Mouse (Mus musculus) neural tube, embryonic 11.5 days (tissue): ENCODE results near the gene Hic1. TPM values are rescaled to one million over a fixed set of nuclear protein-coding genes. Genes with fewer than 3 reads are reported as not detected.

Source experiments
- ATAC-seq: fragments of 200-750 bp; cut with Nextera tagmentation; 2 replicates; pipeline ENCODE4 v1.8.0; 2017; ENCODE audit warnings: moderate number of reproducible peaks, mild to moderate bottlenecking, moderate TSS enrichment, moderate library complexity; ENCODE audit not compliant: insufficient read depth, low FRiP score, low TSS enrichment
- DNase-seq: peaks from one replicate; pipeline ENCODE4 v3.0.0-alpha.2; 2015; ENCODE audit warnings: low spot score
- H3K27ac ChIP-seq: fragments of 300-500 bp; sonication (generic); 2 replicates; pipeline ENCODE4 v1.5.1; 2014; ENCODE audit warnings: low read depth, mild to moderate bottlenecking, low read length
- H3K27me3 ChIP-seq: fragments of 300-500 bp; sonication (generic); 2 replicates; pipeline ENCODE4 v1.6.1; 2014; ENCODE audit warnings: mild to moderate bottlenecking, low read length, mixed read lengths; ENCODE audit not compliant: control insufficient read depth, insufficient read depth
- H3K36me3 ChIP-seq: fragments of 300-500 bp; sonication (generic); 2 replicates; pipeline ENCODE4 v1.6.1; 2014; ENCODE audit warnings: mild to moderate bottlenecking, low read length, moderate library complexity, mixed read lengths; ENCODE audit not compliant: control insufficient read depth, insufficient read depth
- H3K4me1 ChIP-seq: fragments of 300-500 bp; sonication (generic); 2 replicates; pipeline ENCODE4 v1.6.1; 2014; ENCODE audit warnings: low read length, mixed read lengths; ENCODE audit not compliant: control insufficient read depth, insufficient read depth
- H3K4me2 ChIP-seq: fragments of 300-500 bp; sonication (generic); 2 replicates; pipeline ENCODE4 v1.6.1; 2014; ENCODE audit warnings: low read depth, mild to moderate bottlenecking, moderate library complexity
- H3K4me3 ChIP-seq: fragments of 300-500 bp; sonication (generic); 2 replicates; pipeline ENCODE4 v1.5.1; 2014; ENCODE audit warnings: low read depth, low read length
- H3K9ac ChIP-seq: fragments of 300-500 bp; sonication (generic); 2 replicates; pipeline ENCODE4 v1.6.1; 2014; ENCODE audit warnings: mild to moderate bottlenecking, low read length
- H3K9me3 ChIP-seq: fragments of 300-500 bp; sonication (generic); 2 replicates; pipeline ENCODE4 v1.6.1; 2016; ENCODE audit warnings: low read length; ENCODE audit not compliant: control insufficient read depth
- WGBS: fragments of 180-500 bp; shearing (Covaris S2); extraction: QIAGEN DNeasy Blood & Tissue Kit; methylation state at CpG from one replicate; pipeline ENCODE4 v1.1.7; 2014; 5-methylcytosine and 5-hydroxymethylcytosine counted together
- polyA plus RNA-seq: library from polyadenylated mRNA; unstranded; fragments of >200 nt; fragmentation: Nextera tagmentation; extraction: Ambion mirVana; gene quantifications from 2 replicates; pipeline ENCODE4 v1.2.1, GENCODE M21; 2014

Gene Hic1
- polyA plus RNA-seq, result 4.1 and 4.9 TPM in 2 replicates

- DNase-seq (peak; percentile 44), ATAC-seq (no peak)
- H3K27ac ChIP-seq, result 0 out of 2 replicates have a peak within 1 kb of the TSS, but pooled peaks have one; percentile 23
- H3K27me3 ChIP-seq, result peaks cover 87% of the 10 kb centered on the region
- peak within 1 kb of the TSS; percentile 77 for H3K4me2 ChIP-seq
- peak within 1 kb of the TSS; percentile 60 for H3K9ac ChIP-seq
- no peaks in the 10 kb centered on the region for H3K9me3 ChIP-seq
- peak within 1 kb of the TSS; percentile 54 for H3K4me3 ChIP-seq
- H3K4me1 ChIP-seq, result peaks cover 49% of the 10 kb centered on the region
- no peaks in the 10 kb centered on the region for H3K36me3 ChIP-seq
- WGBS, result 7% methylated on average over 23 of the region's 23 CpGs
Observed at GRCm38 (mm10) chr11:75169405-75170080, at the start of gene Hic1. Gene Hic1, minus strand, starts transcription at chr11:75169519.

DNA sequence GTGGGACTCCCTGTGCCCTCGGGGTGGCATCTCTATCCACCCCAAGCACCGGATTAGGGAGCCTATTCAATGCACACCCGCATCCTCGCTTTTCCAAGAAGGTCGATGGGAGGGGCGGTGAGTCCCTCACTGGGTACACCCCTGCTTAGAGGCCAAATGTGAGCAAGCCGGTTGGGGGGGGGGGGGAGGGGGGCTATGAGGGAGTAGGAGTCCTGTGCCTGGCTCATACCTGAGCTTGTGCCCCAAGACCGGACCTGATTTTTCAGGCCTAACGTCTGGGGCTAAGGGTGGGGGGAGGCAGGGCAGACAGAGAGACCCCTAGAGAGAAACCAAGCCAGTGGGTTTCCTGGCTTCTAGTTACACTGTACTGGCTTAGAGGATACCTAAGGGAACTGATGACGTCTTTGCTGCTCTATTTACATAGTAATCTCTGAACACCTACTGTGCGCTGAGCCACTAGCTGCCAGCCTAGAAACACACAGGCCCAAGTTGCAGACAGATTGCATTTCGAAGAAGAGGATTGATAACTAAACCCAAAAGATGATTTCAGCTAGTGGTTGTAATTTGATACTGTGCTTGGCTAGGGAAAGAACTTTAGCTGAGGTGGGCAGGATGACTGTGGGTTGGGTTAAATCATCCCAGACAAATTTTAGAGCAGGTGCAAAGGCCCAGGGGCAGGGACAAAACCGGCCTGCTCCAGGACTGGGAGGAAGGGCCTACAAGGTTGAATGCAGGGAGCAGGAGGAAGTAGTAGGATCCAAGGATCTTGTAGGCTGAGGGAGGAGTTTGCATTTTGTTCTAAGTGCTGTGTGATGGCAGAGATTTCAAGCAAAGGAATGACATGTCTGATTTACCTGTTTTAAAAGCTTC, 45.0 kb upstream of the Hic1 start:
- H3K27ac ChIP-seq, result no peak overlapping the region

DNA sequence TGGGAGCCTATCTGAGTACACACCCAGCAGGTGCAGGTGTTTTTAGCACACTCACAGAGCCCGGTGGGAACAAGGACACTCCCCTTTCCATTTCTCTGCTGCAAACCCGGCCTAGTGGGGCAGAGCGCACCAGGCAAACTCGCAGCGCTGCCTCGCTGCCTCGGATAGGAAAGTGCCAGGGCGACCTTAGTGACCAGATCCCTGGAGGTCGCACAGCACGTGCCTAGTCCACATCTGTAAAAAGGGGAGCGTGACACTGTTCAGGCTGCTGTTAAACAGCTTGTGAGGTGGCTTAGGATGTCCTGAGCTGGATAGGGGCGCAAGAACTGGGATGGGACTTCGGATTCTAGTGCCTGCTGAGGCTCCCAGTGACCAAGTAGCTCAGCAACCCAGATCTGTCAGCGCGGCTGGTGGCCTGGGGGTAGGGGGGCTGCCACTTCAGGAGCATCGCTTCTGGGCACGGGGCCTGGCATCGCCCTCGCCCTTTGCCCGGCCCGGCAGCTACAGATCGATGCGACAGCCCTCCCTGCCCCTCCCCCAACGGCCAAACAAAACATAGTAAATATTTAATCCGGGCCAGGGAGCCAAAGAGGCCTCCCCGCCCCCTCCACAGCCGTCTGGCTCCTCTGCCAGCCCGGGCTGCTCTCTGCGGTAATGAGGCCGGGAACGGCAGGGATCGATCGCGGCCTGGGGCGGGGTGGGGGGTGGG, 44.2 kb upstream of the Hic1 start:
- H3K27ac ChIP-seq, result peak overlapping the region; percentile 58; the same call in 1 of the 2 replicates
- H3K4me2 ChIP-seq, result peak overlapping the region; percentile 49
- ATAC-seq (peak; percentile 35; the same call in 1 of the 2 replicates), DNase-seq (peak; percentile 52)
- 1% methylated on average over 34 of the region's 35 CpGs for WGBS
- peak overlapping the region; percentile 22 for H3K4me3 ChIP-seq
- no peaks in the 10 kb centered on the region for H3K27me3 ChIP-seq
- no peaks in the 10 kb centered on the region for H3K9me3 ChIP-seq
- H3K36me3 ChIP-seq, result no peaks in the 10 kb centered on the region
- H3K9ac ChIP-seq, result peak overlapping the region; percentile 30
- peaks cover 7% of the 10 kb centered on the region for H3K4me1 ChIP-seq

More for the DNA sequence above, 45.0 kb upstream of the Hic1 start:
- no peaks in the 10 kb centered on the region for H3K9me3 ChIP-seq
- H3K4me3 ChIP-seq, result peak overlapping the region; percentile 22
- ATAC-seq (peak; percentile 50; the same call in 1 of the 2 replicates), DNase-seq (no peak)
- 17% methylated on average over 13 of the region's 13 CpGs for WGBS
- peak overlapping the region; percentile 30 for H3K9ac ChIP-seq
- H3K27me3 ChIP-seq, result no peaks in the 10 kb centered on the region
- peaks cover 7% of the 10 kb centered on the region for H3K4me1 ChIP-seq
- H3K36me3 ChIP-seq, result no peaks in the 10 kb centered on the region
- peak overlapping the region; percentile 49 for H3K4me2 ChIP-seq

GRCm38 (mm10) chr11:75212876-75213275, 43.6 kb upstream of the Hic1 start:
- Histone ChIP-seq H3K9ac (no peak overlapping the region), H3K4me2 (no peak overlapping the region), H3K27me3 (no peaks in the 10 kb centered on the region), H3K27ac (no peak overlapping the region), H3K9me3 (no peaks in the 10 kb centered on the region), H3K4me3 (no peak overlapping the region), H3K36me3 (no peaks in the 10 kb centered on the region), H3K4me1 (peaks cover 7% of the 10 kb centered on the region)
- 46% methylated on average over 3 of the region's 3 CpGs for WGBS
- no peak for ATAC-seq
- no peak for DNase-seq

- 51% methylated on average over 8 of the region's 8 CpGs for WGBS
- H3K9me3 ChIP-seq, result no peaks in the 10 kb centered on the region
- no peak overlapping the region for H3K4me3 ChIP-seq
- no peaks in the 10 kb centered on the region for H3K27me3 ChIP-seq
- no peak overlapping the region for H3K9ac ChIP-seq
- no peak overlapping the region for H3K27ac ChIP-seq
- ATAC-seq (no peak), DNase-seq (no peak)
- H3K4me2 ChIP-seq, result no peak overlapping the region
- peaks cover 7% of the 10 kb centered on the region for H3K4me1 ChIP-seq
- H3K36me3 ChIP-seq, result no peaks in the 10 kb centered on the region
Observed at GRCm38 (mm10) chr11:75212031-75212667, 42.8 kb upstream of the Hic1 start.

GRCm38 (mm10) chr11:75210755-75211154, 41.4 kb upstream of the Hic1 start:
- no peaks in the 10 kb centered on the region for H3K9me3 ChIP-seq
- H3K9ac ChIP-seq, result no peak overlapping the region; the same call in 1 of the 2 replicates
- H3K27me3 ChIP-seq, result no peaks in the 10 kb centered on the region
- H3K4me3 ChIP-seq, result no peak overlapping the region
- 62% methylated on average over 6 of the region's 6 CpGs for WGBS
- DNase-seq, result no peak
- no peaks in the 10 kb centered on the region for H3K36me3 ChIP-seq
- no peak overlapping the region for H3K4me2 ChIP-seq
- peaks cover 7% of the 10 kb centered on the region for H3K4me1 ChIP-seq
- no peak for ATAC-seq
- no peak overlapping the region for H3K27ac ChIP-seq

GRCm38 (mm10) chr11:75210093-75210492, 40.8 kb upstream of the Hic1 start:
- ATAC-seq (no peak), DNase-seq (no peak)
- no peaks in the 10 kb centered on the region for H3K9me3 ChIP-seq
- H3K4me1 ChIP-seq, result peaks cover 7% of the 10 kb centered on the region
- no peak overlapping the region for H3K4me3 ChIP-seq
- H3K27ac ChIP-seq, result no peak overlapping the region
- WGBS, result 60% methylated on average over 4 of the region's 4 CpGs
- H3K27me3 ChIP-seq, result no peaks in the 10 kb centered on the region
- no peak overlapping the region for H3K4me2 ChIP-seq
- no peak overlapping the region for H3K9ac ChIP-seq
- no peaks in the 10 kb centered on the region for H3K36me3 ChIP-seq

- DNase-seq, result no peak
- Histone ChIP-seq H3K27me3 (no peaks in the 10 kb centered on the region), H3K9me3 (no peaks in the 10 kb centered on the region), H3K27ac (no peak overlapping the region), H3K36me3 (no peaks in the 10 kb centered on the region), H3K4me2 (no peak overlapping the region), H3K4me3 (no peak overlapping the region), H3K4me1 (peaks cover 7% of the 10 kb centered on the region), H3K9ac (no peak overlapping the region)
- ATAC-seq, result no peak
- whole genome bisulfite sequencing, result 57% methylated on average over 4 of the region's 4 CpGs
Observed at GRCm38 (mm10) chr11:75209363-75209762, 40.0 kb upstream of the Hic1 start.
